Mouse (Mus musculus) 416B (cell line): ENCODE measurements at regions not wholly inside any gene's neighbourhood (a gene's known extent, or its start where the extent isn't known, plus 50 kb on each side); places are given as distances from the start of the nearest gene placed in this dataset.
"Not testable (repeated sequence)": the region's sequence is repeated elsewhere in the genome, so short reads cannot be mapped to it uniquely, and the experiment has no call there.

ENCODE experiments used
- DNase-seq: peaks from one replicate; pipeline ENCODE4 v3.0.0; 2011; ENCODE audit warnings: low read depth

- DNase-seq: no peak
Measured at GRCm38 (mm10) chr12:107159126-107159525, 329.3 kb upstream of the 3110018I06Rik start.

- DNase-seq: no peak
Measured at GRCm38 (mm10) chr12:107160137-107160536, 328.3 kb upstream of the 3110018I06Rik start.

GRCm38 (mm10) chr12:107160628-107161027 lies 327.8 kb upstream of the 3110018I06Rik start:
- no peak for DNase-seq

- DNase-seq: no peak
Measured at GRCm38 (mm10) chr12:107170926-107171325, 317.5 kb upstream of the 3110018I06Rik start.

GRCm38 (mm10) chr12:107171676-107172075 lies 316.8 kb upstream of the 3110018I06Rik start:
- no peak for DNase-seq

GRCm38 (mm10) chr12:107178676-107179075 lies 309.8 kb upstream of the 3110018I06Rik start:
- no peak for DNase-seq

- no peak for DNase-seq
Measured at GRCm38 (mm10) chr12:107180501-107180900, 307.9 kb upstream of the 3110018I06Rik start.

GRCm38 (mm10) chr12:107181291-107181690 lies 307.1 kb upstream of the 3110018I06Rik start:
- no peak for DNase-seq

GRCm38 (mm10) chr12:107182091-107182655 lies 306.3 kb upstream of the 3110018I06Rik start:
- DNase-seq: no peak

- no peak for DNase-seq
Measured at GRCm38 (mm10) chr12:107183283-107183682, 305.1 kb upstream of the 3110018I06Rik start.

GRCm38 (mm10) chr12:107184426-107184825 lies 304.0 kb upstream of the 3110018I06Rik start:
- DNase-seq: no peak

GRCm38 (mm10) chr12:107186361-107186760 lies 302.1 kb upstream of the 3110018I06Rik start:
- DNase-seq: no peak

GRCm38 (mm10) chr12:107188055-107188454 lies 300.4 kb upstream of the 3110018I06Rik start:
- no peak for DNase-seq

- no peak for DNase-seq
Measured at GRCm38 (mm10) chr12:107198389-107199018, 289.9 kb upstream of the 3110018I06Rik start.

GRCm38 (mm10) chr12:107200903-107201302 lies 287.5 kb upstream of the 3110018I06Rik start:
- DNase-seq: no peak

GRCm38 (mm10) chr12:107208826-107209225 lies 279.6 kb upstream of the 3110018I06Rik start:
- DNase-seq: not testable (repeated sequence)

- DNase-seq: no peak
Measured at GRCm38 (mm10) chr12:107212826-107213225, 275.6 kb upstream of the 3110018I06Rik start.

- DNase-seq: no peak
Measured at GRCm38 (mm10) chr12:107216119-107216518, 272.3 kb upstream of the 3110018I06Rik start.

- DNase-seq: no peak
Measured at GRCm38 (mm10) chr12:107221276-107221970, 267.0 kb upstream of the 3110018I06Rik start.

GRCm38 (mm10) chr12:107222106-107222505 lies 266.3 kb upstream of the 3110018I06Rik start:
- no peak for DNase-seq

GRCm38 (mm10) chr12:107230097-107230496 lies 258.3 kb upstream of the 3110018I06Rik start:
- no peak for DNase-seq

GRCm38 (mm10) chr12:107231629-107232028 lies 256.8 kb upstream of the 3110018I06Rik start:
- no peak for DNase-seq
